Mouse (Mus musculus): ENCODE measurements at regions not wholly inside any gene's neighbourhood (a gene's known extent, or its start where the extent isn't known, plus 50 kb on each side); places are given as distances from the start of the nearest gene placed in this dataset.

DNA sequence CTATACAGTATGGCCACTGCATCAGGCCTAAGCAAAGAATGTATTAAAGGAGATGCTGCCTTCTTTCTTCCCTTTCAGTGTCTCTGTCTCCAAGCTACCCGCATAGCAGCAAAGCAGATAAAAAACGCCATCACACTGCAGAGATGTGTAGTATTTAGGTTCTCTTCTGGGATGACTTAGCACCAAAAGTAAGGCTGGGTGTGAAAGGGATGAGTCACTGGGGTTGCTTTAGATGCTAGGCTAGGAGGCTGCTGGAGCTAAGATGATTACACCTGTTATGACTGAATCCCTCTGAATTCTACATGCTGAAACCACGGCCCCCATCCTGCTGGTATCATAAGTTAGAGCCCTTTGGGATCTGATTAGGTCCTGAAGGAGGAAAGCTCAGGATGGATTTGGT is 110.3 kb upstream of the Tmtc1 start:
- no peak for TF ChIP-seq CTCF (IDR thresholded peaks at IDR 0.05; ENCODE audit: low read depth)
- TF ChIP-seq EP300 (IDR thresholded peaks at IDR 0.05; ENCODE audit: low read depth): no peak
